Mouse (Mus musculus) brain, adult 2 months (tissue): ENCODE data around the gene Olfr1136.

ENCODE experiments used
- DNase-seq: peaks from one replicate; pipeline ENCODE4 v3.0.0; 2011; ENCODE audit warnings: low read depth, low spot score

Olfr1136 gene

GRCm38 (mm10) chr2:87693847-87694246 lies at the start of gene Olfr1136:
Olfr1136 (minus strand) TSS chr2:87693947.
- no peak for DNase-seq

- DNase-seq, result no peak
Measured at GRCm38 (mm10) chr2:87743452-87743851, 49.7 kb upstream of the Olfr1136 start, which contains the start of gene Olfr1140. Olfr1140 (plus strand) TSS chr2:87743752.

GRCm38 (mm10) chr2:87739878-87740277 lies 46.1 kb upstream of the Olfr1136 start, which contains the start of gene Olfr1138:
Olfr1138 (minus strand) TSS chr2:87739978.
- DNase-seq, result no peak

- no peak for DNase-seq
Measured at GRCm38 (mm10) chr2:87713079-87713478, 19.3 kb upstream of the Olfr1136 start, which contains the start of gene Olfr1137. Olfr1137 (minus strand) TSS chr2:87713179.

GRCm38 (mm10) chr2:87673564-87673963 lies 20.2 kb downstream of the Olfr1136 start, which contains the start of gene Olfr1135:
Olfr1135 (minus strand) TSS chr2:87673664.
- DNase-seq, result no peak

- no peak for DNase-seq
Measured at GRCm38 (mm10) chr2:87658360-87658759, 35.4 kb downstream of the Olfr1136 start, which contains the start of gene Olfr1134. Olfr1134 (minus strand) TSS chr2:87658460.

GRCm38 (mm10) chr2:87647274-87647673 lies 46.5 kb downstream of the Olfr1136 start, which contains the start of gene Olfr1133:
Olfr1133 (minus strand) TSS chr2:87647374.
- DNase-seq, result no peak
